Mouse (Mus musculus): ENCODE measurements around the gene Hnrnpul1.
"Not testable (repeated sequence)": the region's sequence is repeated elsewhere in the genome, so short reads cannot be mapped to it uniquely, and the experiment has no call there.

The Hnrnpul1 gene

GRCm38 (mm10) chr7:25754738-25755467, at the start of gene Hnrnpul1:
TSS of gene Hnrnpul1 (minus strand) at chr7:25754757.
- DNase-seq (ENCODE audit: extremely low spot score): peak; percentile 99

GRCm38 (mm10) chr7:25803460-25803859, 48.9 kb upstream of the Hnrnpul1 start:
- no peak for DNase-seq (ENCODE audit: extremely low spot score)

GRCm38 (mm10) chr7:25802241-25803125, 47.9 kb upstream of the Hnrnpul1 start:
- peak; percentile 78 for DNase-seq (ENCODE audit: extremely low spot score)

GRCm38 (mm10) chr7:25801031-25801430, 46.5 kb upstream of the Hnrnpul1 start:
- DNase-seq (ENCODE audit: extremely low spot score): no peak

- no peak for DNase-seq (ENCODE audit: extremely low spot score)
Measured at GRCm38 (mm10) chr7:25799369-25799768, 44.8 kb upstream of the Hnrnpul1 start.

GRCm38 (mm10) chr7:25798540-25798939, 44.0 kb upstream of the Hnrnpul1 start:
- no peak for DNase-seq (ENCODE audit: extremely low spot score)

- DNase-seq (ENCODE audit: extremely low spot score): no peak
Measured at GRCm38 (mm10) chr7:25794775-25795174, 40.2 kb upstream of the Hnrnpul1 start.

GRCm38 (mm10) chr7:25793679-25794078, 39.1 kb upstream of the Hnrnpul1 start:
- DNase-seq (ENCODE audit: extremely low spot score): no peak

- not testable (repeated sequence) for DNase-seq (ENCODE audit: extremely low spot score)
Measured at GRCm38 (mm10) chr7:25792966-25793365, 38.4 kb upstream of the Hnrnpul1 start.

- no peak for DNase-seq (ENCODE audit: extremely low spot score)
Measured at GRCm38 (mm10) chr7:25790615-25791014, 36.1 kb upstream of the Hnrnpul1 start.

GRCm38 (mm10) chr7:25789129-25789440, 34.5 kb upstream of the Hnrnpul1 start:
- DNase-seq (ENCODE audit: extremely low spot score): peak; percentile 37

- DNase-seq (ENCODE audit: extremely low spot score): peak; percentile 82
Measured at GRCm38 (mm10) chr7:25788220-25789128, 33.9 kb upstream of the Hnrnpul1 start, which contains the start of gene Axl. TSS of gene Axl (minus strand) at chr7:25788705.

- DNase-seq (ENCODE audit: extremely low spot score): no peak
Measured at GRCm38 (mm10) chr7:25787456-25788219, 33.1 kb upstream of the Hnrnpul1 start.

- no peak for DNase-seq (ENCODE audit: extremely low spot score)
Measured at GRCm38 (mm10) chr7:25786974-25787373, 32.4 kb upstream of the Hnrnpul1 start.

- DNase-seq (ENCODE audit: extremely low spot score): no peak
Measured at GRCm38 (mm10) chr7:25785752-25786151, 31.2 kb upstream of the Hnrnpul1 start.

- DNase-seq (ENCODE audit: extremely low spot score): no peak
Measured at GRCm38 (mm10) chr7:25784808-25785207, 30.3 kb upstream of the Hnrnpul1 start.

- DNase-seq (ENCODE audit: extremely low spot score): no peak
Measured at GRCm38 (mm10) chr7:25783746-25784145, 29.2 kb upstream of the Hnrnpul1 start.

GRCm38 (mm10) chr7:25782744-25783143, 28.2 kb upstream of the Hnrnpul1 start:
- no peak for DNase-seq (ENCODE audit: extremely low spot score)

- DNase-seq (ENCODE audit: extremely low spot score): no peak
Measured at GRCm38 (mm10) chr7:25781937-25782610, 27.5 kb upstream of the Hnrnpul1 start.

GRCm38 (mm10) chr7:25781321-25781936, 26.9 kb upstream of the Hnrnpul1 start:
- no peak for DNase-seq (ENCODE audit: extremely low spot score)
